Mouse (Mus musculus) MEL (cell line): Measurements from ENCODE around the gene Mepe.

ENCODE experiments used
- BHLHE40 ChIP-seq: IDR thresholded peaks from 2 replicates; pipeline ENCODE4 v1.6.1; 2012; ENCODE audit warnings: low read depth, mild to moderate bottlenecking, inconsistent platforms, low read length, improper control_type of control experiment, borderline replicate concordance
- CTCF ChIP-seq, 3 experiments: IDR thresholded peaks in 2 of 3; conservative IDR thresholded peaks in 1 of 3; 2 replicates each; pipeline ENCODE4 v1.5.1; 2011 to 2012; ENCODE audit warnings: low read length in 3 of 3, low read depth in 2 of 3, mild to moderate bottlenecking in 2 of 3, improper control_type of control experiment in 1 of 3, inconsistent platforms in 1 of 3, mixed read lengths in 1 of 3, moderate library complexity in 1 of 3; ENCODE audit not compliant: control insufficient read depth in 1 of 3, insufficient read depth in 1 of 3, poor library complexity in 1 of 3, severe bottlenecking in 1 of 3
- E2F4 ChIP-seq: IDR thresholded peaks from 2 replicates; pipeline ENCODE4 v1.6.1; 2011; ENCODE audit warnings: low read depth, low read length, improper control_type of control experiment, borderline replicate concordance
- EP300 ChIP-seq, 2 experiments: IDR thresholded peaks; 2 replicates each; pipeline ENCODE4 v1.6.1; 2011; ENCODE audit warnings: improper control_type of control experiment in 2 of 2, low read length in 2 of 2, low read depth in 1 of 2, mild to moderate bottlenecking in 1 of 2
- ETS1 ChIP-seq: IDR thresholded peaks from 2 replicates; pipeline ENCODE4 v1.6.1; 2012; ENCODE audit warnings: low read depth, mild to moderate bottlenecking, inconsistent platforms, low read length, improper control_type of control experiment, moderate library complexity
- GABPA ChIP-seq: IDR thresholded peaks from 2 replicates; pipeline ENCODE4 v1.6.1; 2012; ENCODE audit warnings: low read depth, mild to moderate bottlenecking, inconsistent platforms, low read length, improper control_type of control experiment, moderate library complexity
- MXI1 ChIP-seq: IDR thresholded peaks from 2 replicates; pipeline ENCODE4 v1.6.1; 2011; ENCODE audit warnings: mild to moderate bottlenecking, low read depth, low read length, improper control_type of control experiment
- POLR2A ChIP-seq, 2 experiments: IDR thresholded peaks; 2 replicates each; pipeline ENCODE4 v1.6.1; 2011 to 2012; ENCODE audit warnings: low read length in 2 of 2, mild to moderate bottlenecking in 2 of 2, control low read depth in 1 of 2, improper control_type of control experiment in 1 of 2, low read depth in 1 of 2, moderate library complexity in 1 of 2; ENCODE audit not compliant: control insufficient read depth in 1 of 2, insufficient read depth in 1 of 2, poor library complexity in 1 of 2
- POLR2AphosphoS5 ChIP-seq: IDR thresholded peaks from 2 replicates; pipeline ENCODE4 v1.6.1; 2012; ENCODE audit warnings: low read depth, borderline replicate concordance, mild to moderate bottlenecking, inconsistent platforms, low read length, moderate library complexity, mixed read lengths

DNA sequence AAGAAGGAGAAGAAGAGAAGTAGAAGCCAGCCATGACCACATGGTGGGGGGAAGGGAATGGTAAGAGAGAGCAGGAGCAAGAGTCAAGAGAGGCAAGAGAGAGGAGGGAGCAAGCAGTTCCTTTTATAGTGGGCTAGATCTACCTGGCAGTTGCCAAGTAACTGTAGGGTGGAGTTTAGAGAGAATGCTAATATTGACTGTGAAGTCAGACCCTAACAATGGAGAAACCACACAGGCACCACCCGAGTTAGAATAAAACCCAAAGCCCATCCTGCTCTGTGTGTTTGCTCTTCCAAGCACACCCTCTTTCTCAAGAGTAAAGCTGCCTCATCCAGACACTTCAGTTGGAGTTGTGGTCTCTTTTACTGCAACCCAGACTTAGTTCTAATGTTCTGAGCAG is 11.1 kb upstream of the Mepe start:
- TF ChIP-seq POLR2A (IDR thresholded peaks at IDR 0.05; ENCODE audit: control insufficient read depth in 1 of 2, insufficient read depth in 1 of 2, low read depth in 1 of 2, low read length in 2 of 2, poor library complexity in 1 of 2) (no peak), CTCF (IDR thresholded peaks at IDR 0.05 in 2 of 3, conservative IDR thresholded peaks at IDR 0.05 in 1 of 3; ENCODE audit: control insufficient read depth in 1 of 3, insufficient read depth in 1 of 3, low read depth in 2 of 3, low read length in 3 of 3, poor library complexity in 1 of 3, severe bottlenecking in 1 of 3) (no peak), GABPA (no peak), E2F4 (no peak), EP300 (IDR thresholded peaks at IDR 0.05; ENCODE audit: low read depth in 1 of 2, low read length in 2 of 2) (no peak), MXI1 (no peak), ETS1 (no peak), POLR2AphosphoS5 (no peak), BHLHE40 (no peak)
